Mouse (Mus musculus) retina, embryonic 14.5 days (tissue): ENCODE data around the gene Zfp800.

Source experiments
- DNase-seq: peaks from one replicate; pipeline ENCODE4 v3.0.0-alpha.2; 2015; ENCODE audit warnings: low spot score

Gene Zfp800

GRCm38 (mm10) chr6:28203454-28203853 is 194.4 kb downstream of the Zfp800 start:
- DNase-seq = no peak

GRCm38 (mm10) chr6:28202833-28203232 is 195.0 kb downstream of the Zfp800 start:
- DNase-seq = no peak

GRCm38 (mm10) chr6:28193901-28194300 is 203.9 kb downstream of the Zfp800 start:
- DNase-seq = no peak

GRCm38 (mm10) chr6:28191935-28192334 is 205.9 kb downstream of the Zfp800 start:
- DNase-seq = no peak
